Mouse (Mus musculus) forelimb bud, embryonic 11.5 days (tissue): ENCODE results near the gene Cbx3.

Experiments
- DNase-seq: peaks from one replicate; pipeline ENCODE4 v3.0.0-alpha.2; 2012; ENCODE audit warnings: low read depth, low spot score

Gene Cbx3

GRCm38 (mm10) chr6:51470311-51471178, at the start of gene Cbx3:
Gene Cbx3 (plus strand): TSS chr6:51470360.
- DNase-seq: peak; percentile 90

DNA sequence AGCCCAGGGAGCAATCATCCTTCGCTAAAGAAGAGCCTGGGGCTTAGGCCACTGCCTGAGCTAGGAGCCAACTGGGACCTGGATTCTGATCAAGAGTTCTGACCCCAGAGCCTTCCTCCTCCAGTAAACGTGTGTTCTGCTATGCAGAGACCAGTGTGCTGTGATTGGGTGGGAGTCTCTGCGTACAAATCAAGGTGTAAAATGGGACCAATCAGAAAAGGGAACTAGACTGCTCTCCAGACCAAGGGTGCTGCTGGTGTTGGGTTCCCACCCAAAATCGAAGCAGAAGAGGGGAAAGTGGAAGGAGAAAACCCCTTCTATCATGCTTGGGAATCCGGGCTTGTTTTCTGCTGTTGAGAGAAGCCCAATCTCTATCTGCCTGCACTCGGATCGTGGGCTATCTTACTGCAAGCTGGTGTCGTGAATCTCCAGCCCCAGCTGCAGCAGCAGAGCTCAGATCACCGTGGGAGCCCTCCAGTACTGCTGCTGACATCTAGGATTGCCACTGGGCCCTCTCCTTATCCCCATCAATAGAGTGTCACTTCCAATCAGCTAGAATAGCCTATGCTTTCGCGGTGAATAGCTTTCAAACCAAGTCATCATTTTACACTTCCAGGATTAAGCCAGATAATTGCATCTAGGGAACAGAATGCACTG, 46.6 kb upstream of the Cbx3 start:
- DNase-seq: no peak

DNA sequence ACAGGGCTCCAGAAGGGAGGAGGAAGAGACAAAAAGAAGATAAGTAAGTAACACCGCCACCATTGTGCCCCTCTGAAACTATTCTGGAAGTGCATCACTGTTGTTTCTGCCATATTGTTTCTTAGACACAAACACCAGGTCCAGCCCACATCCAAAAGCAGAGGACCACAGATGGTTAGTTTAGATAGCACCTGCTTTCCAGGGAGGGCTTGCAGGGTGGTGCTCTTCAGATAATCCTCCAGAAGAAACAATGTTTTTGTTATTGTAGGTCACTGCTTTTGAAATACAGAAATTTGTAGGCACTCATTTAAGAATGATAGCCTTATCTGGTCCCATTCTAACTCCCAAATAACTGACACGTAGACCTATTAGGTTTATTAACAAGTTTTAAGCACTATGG, 45.6 kb upstream of the Cbx3 start:
- no peak for DNase-seq

DNA sequence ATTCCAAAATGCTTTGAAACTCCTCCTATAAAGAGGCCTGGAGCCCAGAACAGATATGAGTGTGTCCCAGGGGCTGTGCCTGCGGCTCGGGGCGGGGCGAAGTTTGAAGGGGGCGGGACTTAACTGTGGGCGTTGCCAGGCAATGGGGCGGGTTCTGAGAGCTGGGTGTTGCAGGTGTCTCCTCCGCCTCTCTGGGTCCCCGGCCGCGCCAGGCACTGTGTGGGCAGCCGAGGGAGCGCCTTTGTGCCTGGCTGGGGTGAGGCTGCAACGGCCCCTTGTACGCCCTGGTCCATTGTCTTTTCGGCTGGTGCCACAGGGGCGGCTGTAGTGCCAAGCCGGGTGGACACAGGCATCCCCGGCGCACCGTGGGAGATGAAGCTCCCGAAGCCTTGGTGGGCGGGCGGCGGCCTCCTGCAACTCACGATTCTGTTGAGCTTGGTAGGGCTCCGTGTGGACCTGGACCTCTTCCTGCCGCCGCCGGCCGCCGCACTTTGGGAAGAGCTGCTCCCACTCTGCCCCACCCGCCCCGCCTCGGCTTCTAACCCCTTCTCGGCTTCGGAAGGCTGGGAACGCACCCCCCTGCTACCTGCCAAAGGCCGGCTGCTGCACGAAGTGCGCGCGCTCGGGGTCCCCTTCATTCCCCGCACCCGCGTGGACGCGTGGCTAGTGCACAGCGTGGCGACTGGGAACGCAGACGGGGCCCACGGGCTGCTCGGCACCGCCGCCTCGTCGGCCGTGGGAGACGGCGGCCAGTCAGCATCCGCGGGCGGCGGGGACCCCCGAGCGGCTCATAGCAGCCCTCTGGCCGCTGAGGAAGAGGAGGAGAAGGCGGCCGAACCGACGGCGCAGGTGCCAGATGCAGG, 37.4 kb upstream of the Cbx3 start, which contains the start of gene Nfe2l3:
Gene Nfe2l3 (plus strand): TSS at position 136 of the 863 bp plus-strand sequence.
- DNase-seq: no peak

GRCm38 (mm10) chr6:51434270-51434669, 35.9 kb upstream of the Cbx3 start:
- DNase-seq: no peak

DNA sequence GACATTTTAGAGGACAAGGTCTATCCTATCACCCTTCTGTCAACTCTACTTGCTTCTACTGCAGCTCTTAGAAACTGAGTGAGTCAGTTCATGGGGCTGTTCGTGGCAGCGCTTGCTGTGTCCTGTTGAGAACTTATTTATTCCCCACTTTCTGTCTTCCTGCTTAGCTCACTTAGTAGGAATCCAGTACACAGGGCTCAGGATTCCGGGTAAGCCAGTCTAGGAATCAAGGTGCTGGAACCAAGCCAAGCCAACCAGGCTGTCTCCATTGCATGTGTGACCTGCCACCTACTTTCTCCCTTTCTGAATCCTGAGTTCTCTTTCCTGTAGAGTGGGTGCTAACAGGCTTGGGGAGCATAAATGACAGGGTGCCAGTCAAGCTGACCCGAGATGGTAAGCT, 32.5 kb upstream of the Cbx3 start:
- no peak for DNase-seq

- DNase-seq: no peak
Measured at GRCm38 (mm10) chr6:51438826-51439330, 31.3 kb upstream of the Cbx3 start.

DNA sequence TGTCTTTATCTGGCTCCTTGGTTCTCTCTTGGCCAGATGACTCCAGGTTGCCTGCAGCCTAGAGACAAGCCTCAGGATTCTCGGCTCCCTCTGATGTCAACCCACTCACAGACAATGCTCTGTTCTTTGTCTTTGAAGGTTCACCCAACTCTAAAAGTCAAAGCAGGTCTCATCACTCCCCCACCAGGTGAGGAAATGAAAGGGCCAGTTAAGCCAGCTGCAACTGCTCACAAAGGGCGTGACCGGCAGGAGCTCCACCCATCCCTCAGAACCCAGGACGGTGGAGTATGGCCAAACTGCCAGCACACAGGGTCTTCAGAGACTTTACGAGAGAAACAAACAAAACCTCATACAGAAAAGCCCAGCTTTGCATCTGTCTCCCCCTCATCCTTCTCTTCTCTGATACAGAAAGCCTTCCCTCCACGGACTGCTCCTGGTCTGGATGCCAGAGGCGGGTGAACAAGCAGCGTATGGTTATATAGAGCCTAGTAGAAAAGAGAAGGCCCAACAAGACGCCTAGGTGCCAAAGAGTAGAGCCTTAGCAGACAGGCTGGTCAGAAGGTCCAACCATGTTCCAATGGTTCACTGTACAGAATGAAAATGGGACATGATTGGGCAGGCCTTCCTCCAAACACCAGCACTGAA, 27.8 kb upstream of the Cbx3 start:
- no peak for DNase-seq

- no peak for DNase-seq
Measured at GRCm38 (mm10) chr6:51452927-51453503, 17.1 kb upstream of the Cbx3 start.

DNA sequence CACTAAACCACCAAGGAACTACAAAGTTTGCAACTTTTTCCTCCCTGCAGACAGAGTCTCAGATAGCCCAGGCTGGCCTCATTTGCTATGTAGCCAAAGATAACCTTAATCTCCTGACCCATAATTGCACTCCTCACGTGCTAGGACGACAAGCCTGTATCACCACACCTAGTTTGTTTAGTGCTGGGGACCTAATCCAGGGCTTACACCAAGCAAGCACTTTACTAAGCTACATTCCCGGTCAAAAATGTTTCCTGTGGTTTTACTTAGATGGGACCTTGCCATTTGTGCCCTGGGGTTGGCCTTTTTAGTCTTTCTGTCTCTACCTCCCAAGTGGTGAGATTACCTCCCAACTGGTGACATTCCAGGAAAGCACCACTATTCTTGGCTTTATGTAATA, 15.2 kb upstream of the Cbx3 start:
- no peak for DNase-seq

- no peak for DNase-seq
Measured at GRCm38 (mm10) chr6:51456198-51456597, 14.0 kb upstream of the Cbx3 start.

- no peak for DNase-seq
Measured at GRCm38 (mm10) chr6:51457283-51457682, 12.9 kb upstream of the Cbx3 start.

GRCm38 (mm10) chr6:51457770-51458387, 12.3 kb upstream of the Cbx3 start:
- no peak for DNase-seq

- no peak for DNase-seq
Measured at GRCm38 (mm10) chr6:51458925-51459312, 11.2 kb upstream of the Cbx3 start.

GRCm38 (mm10) chr6:51459313-51460020, 10.7 kb upstream of the Cbx3 start:
- DNase-seq: peak; percentile 57

GRCm38 (mm10) chr6:51460021-51460360, 10.2 kb upstream of the Cbx3 start:
- DNase-seq: no peak

- DNase-seq: no peak
Measured at GRCm38 (mm10) chr6:51460363-51460762, 9.8 kb upstream of the Cbx3 start.

GRCm38 (mm10) chr6:51467649-51468048, 2.5 kb upstream of the Cbx3 start:
- DNase-seq: no peak

DNA sequence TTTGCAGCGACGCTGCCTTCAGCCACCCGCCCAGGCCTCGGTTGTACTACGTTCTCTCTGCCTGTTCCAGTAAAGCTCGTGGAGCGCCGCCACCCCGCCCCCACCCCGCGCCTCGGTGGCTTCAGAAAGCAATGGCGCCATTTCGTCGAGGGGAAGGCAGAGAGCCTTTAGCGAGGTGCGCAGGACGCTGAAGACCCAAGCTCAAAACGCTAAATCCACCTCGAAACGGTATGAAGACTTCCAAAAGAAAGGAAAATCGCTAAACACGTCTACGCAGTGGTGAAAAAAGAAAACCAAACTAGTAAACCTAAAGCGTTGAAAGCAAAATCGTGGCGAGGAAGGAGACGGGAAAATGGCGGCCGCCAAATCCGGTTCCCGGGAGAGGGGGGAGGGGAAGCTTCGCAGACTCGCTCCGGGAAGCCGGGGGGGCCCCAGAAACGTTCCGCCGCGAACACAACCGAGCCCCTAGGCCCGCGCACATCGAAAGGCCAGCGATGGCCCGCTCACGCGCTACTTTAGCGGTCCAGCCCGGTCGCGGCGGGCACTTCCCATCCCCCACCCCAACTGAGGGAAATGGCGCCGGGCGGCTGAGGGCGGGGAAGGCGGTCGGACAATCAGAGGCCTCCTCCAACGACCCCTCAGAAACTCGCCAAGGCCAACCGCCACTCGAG, 1.1 kb upstream of the Cbx3 start:
- DNase-seq: peak; percentile 78
